Mouse (Mus musculus): ENCODE measurements at regions not wholly inside any gene's neighbourhood (a gene's known extent, or its start where the extent isn't known, plus 50 kb on each side); places are given as distances from the start of the nearest gene placed in this dataset.

DNA sequence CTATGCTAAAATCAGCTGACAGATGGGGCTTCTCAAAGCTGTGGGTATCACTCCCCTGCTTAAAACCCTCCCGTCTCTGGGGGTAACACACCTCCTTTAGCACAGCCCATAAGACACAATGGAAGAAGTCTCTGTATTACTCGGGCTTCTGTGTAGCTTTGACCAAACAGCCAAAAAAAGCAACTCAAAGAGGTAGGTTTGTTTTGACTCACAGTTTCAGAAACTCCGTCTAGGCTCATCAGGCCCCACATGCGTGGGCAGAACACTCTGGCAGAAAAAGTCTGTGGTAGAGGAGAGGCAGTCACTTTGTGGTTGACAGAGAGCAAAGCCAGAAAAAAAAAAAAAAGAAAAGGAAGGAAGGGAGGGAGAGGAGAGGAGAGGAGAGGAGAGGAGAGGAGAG, 133.8 kb downstream of the Rps15a start:
- Histone ChIP-seq H3K4me1 (replicated peaks; ENCODE audit: control insufficient read depth, insufficient read depth, low read length) (no peaks in the 10 kb centered on the region), H3K27me3 (ENCODE audit: control insufficient read depth, insufficient read depth, low read length) (no peaks in the 10 kb centered on the region), H3K4me3 (ENCODE audit: control insufficient read depth, insufficient read depth, low read length) (no peak overlapping the region), H3K27ac (ENCODE audit: control insufficient read depth, insufficient read depth, low read length) (no peak overlapping the region), H3K36me3 (ENCODE audit: control insufficient read depth, insufficient read depth, low read length) (no peaks in the 10 kb centered on the region)
- TF ChIP-seq CTCF (IDR thresholded peaks at IDR 0.05; ENCODE audit: borderline replicate concordance, control insufficient read depth, extremely low read depth, insufficient read depth, low read length, poor library complexity) (no peak), POLR2A (IDR thresholded peaks at IDR 0.05; ENCODE audit: control insufficient read depth, extremely low read depth, insufficient read depth, low read length, poor library complexity) (no peak)
- no peak for DNase-seq
- 71% methylated on average over 4 of the region's 4 CpGs for WGBS

DNA sequence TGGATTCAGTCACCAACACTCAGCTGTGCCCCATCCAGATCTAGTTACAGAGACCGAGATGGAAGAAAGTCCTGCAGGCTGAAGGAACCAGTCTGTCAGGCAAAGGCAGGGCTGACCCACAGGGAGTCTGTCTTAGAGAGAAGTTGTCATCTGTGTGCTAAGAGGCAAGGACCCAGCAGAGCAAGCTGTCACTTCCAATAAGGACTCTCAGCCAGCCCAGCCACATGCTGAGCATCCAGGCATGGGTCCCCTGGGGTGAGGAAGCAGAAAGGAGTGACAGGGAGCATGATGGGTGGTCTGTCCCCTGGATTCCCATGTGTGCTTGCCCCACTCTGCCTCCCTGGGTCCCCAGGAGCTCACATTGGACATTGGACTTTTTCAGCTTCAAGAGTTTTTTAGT, 144.8 kb downstream of the Rps15a start:
- Histone ChIP-seq H3K4me1 (replicated peaks; ENCODE audit: control insufficient read depth, insufficient read depth, low read length) (no peaks in the 10 kb centered on the region), H3K4me3 (ENCODE audit: control insufficient read depth, insufficient read depth, low read length) (no peak overlapping the region), H3K27me3 (ENCODE audit: control insufficient read depth, insufficient read depth, low read length) (no peaks in the 10 kb centered on the region), H3K27ac (ENCODE audit: control insufficient read depth, insufficient read depth, low read length) (no peak overlapping the region), H3K36me3 (ENCODE audit: control insufficient read depth, insufficient read depth, low read length) (no peaks in the 10 kb centered on the region)
- WGBS: 54% methylated on average over 1 of the region's 1 CpGs
- TF ChIP-seq CTCF (IDR thresholded peaks at IDR 0.05; ENCODE audit: borderline replicate concordance, control insufficient read depth, extremely low read depth, insufficient read depth, low read length, poor library complexity): no peak
- no peak for TF ChIP-seq POLR2A (IDR thresholded peaks at IDR 0.05; ENCODE audit: control insufficient read depth, extremely low read depth, insufficient read depth, low read length, poor library complexity)
- DNase-seq: no peak

DNA sequence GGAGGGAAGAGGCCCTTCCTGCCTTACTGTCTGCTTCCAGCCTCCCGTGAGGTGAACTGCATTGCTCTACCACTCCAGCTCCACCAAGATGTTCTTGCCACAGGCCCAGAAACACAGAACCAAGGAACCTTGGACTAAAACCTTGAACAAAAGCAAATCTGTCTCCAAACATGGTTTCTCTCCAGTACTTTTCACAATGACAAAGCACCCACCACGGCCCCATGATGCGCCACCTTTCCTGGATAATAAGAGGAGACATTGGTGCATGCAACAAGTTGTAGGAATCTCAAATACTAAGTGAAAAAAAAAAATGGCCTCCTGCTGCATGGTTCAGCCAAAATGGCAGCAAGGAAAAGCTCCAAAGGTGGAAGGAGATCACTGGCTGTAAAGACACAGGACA, 172.6 kb downstream of the Rps15a start:
- H3K36me3 ChIP-seq (ENCODE audit: control insufficient read depth, insufficient read depth, low read length): no peaks in the 10 kb centered on the region
- no peak overlapping the region for H3K27ac ChIP-seq (ENCODE audit: control insufficient read depth, insufficient read depth, low read length)
- TF ChIP-seq CTCF (IDR thresholded peaks at IDR 0.05; ENCODE audit: borderline replicate concordance, control insufficient read depth, extremely low read depth, insufficient read depth, low read length, poor library complexity): no peak
- no peak for TF ChIP-seq POLR2A (IDR thresholded peaks at IDR 0.05; ENCODE audit: control insufficient read depth, extremely low read depth, insufficient read depth, low read length, poor library complexity)
- no peaks in the 10 kb centered on the region for H3K27me3 ChIP-seq (ENCODE audit: control insufficient read depth, insufficient read depth, low read length)
- no peaks in the 10 kb centered on the region for H3K4me1 ChIP-seq (replicated peaks; ENCODE audit: control insufficient read depth, insufficient read depth, low read length)
- H3K4me3 ChIP-seq (ENCODE audit: control insufficient read depth, insufficient read depth, low read length): no peak overlapping the region
- WGBS: 95% methylated on average over 3 of the region's 3 CpGs
- no peak for DNase-seq

DNA sequence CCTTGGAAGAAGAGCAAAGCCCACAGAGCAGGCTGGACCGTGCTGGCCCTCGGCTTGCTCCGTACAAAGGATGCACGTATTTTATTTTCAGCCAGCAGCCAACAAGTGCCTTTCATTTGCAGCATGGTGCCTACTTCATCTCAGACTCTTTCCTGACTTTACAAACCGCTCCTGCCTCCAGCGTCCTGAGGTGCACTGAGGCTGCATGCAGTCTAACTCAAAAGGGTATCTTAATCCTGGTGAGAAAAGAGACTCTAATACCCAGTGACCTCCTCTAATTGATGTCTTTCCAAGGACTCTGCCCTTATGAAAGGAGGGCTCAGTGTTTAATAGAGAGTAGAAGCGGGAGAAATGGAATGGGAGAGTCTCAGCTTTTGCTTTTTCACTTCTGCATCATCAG, 176.4 kb downstream of the Rps15a start:
- TF ChIP-seq POLR2A (IDR thresholded peaks at IDR 0.05; ENCODE audit: control insufficient read depth, extremely low read depth, insufficient read depth, low read length, poor library complexity): no peak
- TF ChIP-seq CTCF (IDR thresholded peaks at IDR 0.05; ENCODE audit: borderline replicate concordance, control insufficient read depth, extremely low read depth, insufficient read depth, low read length, poor library complexity): no peak
- no peak for DNase-seq
- H3K27ac ChIP-seq (ENCODE audit: control insufficient read depth, insufficient read depth, low read length): no peak overlapping the region
- H3K4me3 ChIP-seq (ENCODE audit: control insufficient read depth, insufficient read depth, low read length): no peak overlapping the region
- H3K36me3 ChIP-seq (ENCODE audit: control insufficient read depth, insufficient read depth, low read length): no peaks in the 10 kb centered on the region
- no peaks in the 10 kb centered on the region for H3K27me3 ChIP-seq (ENCODE audit: control insufficient read depth, insufficient read depth, low read length)
- WGBS: 89% methylated on average over 7 of the region's 7 CpGs
- no peaks in the 10 kb centered on the region for H3K4me1 ChIP-seq (replicated peaks; ENCODE audit: control insufficient read depth, insufficient read depth, low read length)

DNA sequence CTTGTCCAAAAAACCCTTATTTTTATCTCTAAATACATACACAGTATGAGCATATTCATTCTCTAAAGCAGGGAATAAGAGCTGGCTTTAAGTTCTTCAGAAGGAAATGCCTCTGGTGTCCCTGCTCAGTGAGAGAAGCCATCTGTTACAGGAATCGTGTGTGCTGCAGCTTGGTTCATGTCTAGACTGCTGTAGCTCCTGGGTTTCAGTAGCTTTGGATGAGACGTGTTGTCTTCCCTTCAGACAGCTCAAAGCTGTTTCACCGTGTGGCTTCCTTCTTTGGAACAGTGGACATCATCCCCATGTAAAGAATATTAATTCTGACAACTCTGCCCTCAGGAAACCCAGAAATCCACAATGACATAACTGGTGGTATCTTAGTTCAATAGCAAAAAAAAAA, 181.1 kb downstream of the Rps15a start:
- Histone ChIP-seq H3K36me3 (ENCODE audit: control insufficient read depth, insufficient read depth, low read length) (no peaks in the 10 kb centered on the region), H3K4me1 (replicated peaks; ENCODE audit: control insufficient read depth, insufficient read depth, low read length) (no peaks in the 10 kb centered on the region), H3K4me3 (ENCODE audit: control insufficient read depth, insufficient read depth, low read length) (no peak overlapping the region), H3K27me3 (ENCODE audit: control insufficient read depth, insufficient read depth, low read length) (no peaks in the 10 kb centered on the region), H3K27ac (ENCODE audit: control insufficient read depth, insufficient read depth, low read length) (no peak overlapping the region)
- WGBS: 80% methylated on average over 3 of the region's 3 CpGs
- DNase-seq: no peak
- TF ChIP-seq POLR2A (IDR thresholded peaks at IDR 0.05; ENCODE audit: control insufficient read depth, extremely low read depth, insufficient read depth, low read length, poor library complexity): no peak
- TF ChIP-seq CTCF (IDR thresholded peaks at IDR 0.05; ENCODE audit: borderline replicate concordance, control insufficient read depth, extremely low read depth, insufficient read depth, low read length, poor library complexity): no peak

DNA sequence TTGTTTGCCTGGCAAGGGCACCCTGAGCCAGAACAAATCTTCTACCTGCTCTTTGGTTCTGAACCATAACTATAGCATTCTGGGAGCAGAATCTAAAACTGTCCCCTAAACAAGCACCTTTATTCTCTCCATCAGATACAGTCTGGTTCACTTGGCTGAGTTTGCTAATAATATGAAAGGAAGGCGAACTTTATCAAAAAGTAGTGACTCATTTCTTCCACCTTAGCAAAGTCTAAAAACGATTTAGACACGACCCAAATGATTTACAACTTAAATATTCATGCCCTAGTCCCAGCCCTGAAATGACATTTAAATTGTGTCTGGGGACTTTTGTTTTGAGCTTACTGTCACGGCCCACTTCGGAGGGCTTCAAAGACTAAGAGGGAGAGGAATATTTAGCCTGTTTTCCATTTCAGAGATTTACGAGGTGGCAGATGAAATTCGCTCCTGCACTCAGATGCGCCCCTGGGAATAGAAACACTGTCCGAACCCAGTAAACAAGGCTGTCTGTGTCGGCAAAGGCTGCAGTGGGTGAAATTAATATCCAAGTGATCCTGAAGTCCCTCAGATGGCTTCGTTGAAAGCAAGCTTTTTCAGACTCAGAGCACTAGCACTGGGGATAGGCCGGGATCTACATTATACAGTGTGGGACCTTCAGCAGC, 184.6 kb downstream of the Rps15a start:
- Histone ChIP-seq H3K4me1 (replicated peaks; ENCODE audit: control insufficient read depth, insufficient read depth, low read length) (no peaks in the 10 kb centered on the region), H3K4me3 (ENCODE audit: control insufficient read depth, insufficient read depth, low read length) (no peak overlapping the region), H3K36me3 (ENCODE audit: control insufficient read depth, insufficient read depth, low read length) (no peaks in the 10 kb centered on the region), H3K27me3 (ENCODE audit: control insufficient read depth, insufficient read depth, low read length) (no peaks in the 10 kb centered on the region), H3K27ac (ENCODE audit: control insufficient read depth, insufficient read depth, low read length) (no peak overlapping the region)
- no peak for DNase-seq
- TF ChIP-seq POLR2A (IDR thresholded peaks at IDR 0.05; ENCODE audit: control insufficient read depth, extremely low read depth, insufficient read depth, low read length, poor library complexity): no peak
- no peak for TF ChIP-seq CTCF (IDR thresholded peaks at IDR 0.05; ENCODE audit: borderline replicate concordance, control insufficient read depth, extremely low read depth, insufficient read depth, low read length, poor library complexity)
- 83% methylated on average over 12 of the region's 12 CpGs for WGBS

DNA sequence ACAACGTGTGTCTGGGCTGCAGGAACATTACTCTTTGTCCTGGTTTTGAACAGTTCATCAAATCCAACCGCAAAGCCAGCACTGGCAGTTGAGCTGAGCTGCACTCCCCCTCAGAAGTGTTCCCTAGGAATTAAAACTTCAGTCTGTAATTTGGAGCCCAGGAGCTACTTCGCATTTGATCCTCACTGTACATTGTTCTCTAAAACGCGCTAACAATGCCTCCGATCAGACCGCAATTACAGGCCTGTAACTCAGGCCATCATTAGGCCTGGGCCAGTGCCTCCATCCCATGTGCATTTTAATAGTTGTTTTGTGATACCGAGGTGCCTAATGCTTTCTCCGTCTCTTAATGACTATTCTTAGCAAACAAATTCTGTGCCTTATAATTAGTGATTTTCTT, 185.6 kb downstream of the Rps15a start:
- TF ChIP-seq CTCF (IDR thresholded peaks at IDR 0.05; ENCODE audit: borderline replicate concordance, control insufficient read depth, extremely low read depth, insufficient read depth, low read length, poor library complexity) (no peak), POLR2A (IDR thresholded peaks at IDR 0.05; ENCODE audit: control insufficient read depth, extremely low read depth, insufficient read depth, low read length, poor library complexity) (no peak)
- H3K4me3 ChIP-seq (ENCODE audit: control insufficient read depth, insufficient read depth, low read length): no peak overlapping the region
- H3K27ac ChIP-seq (ENCODE audit: control insufficient read depth, insufficient read depth, low read length): no peak overlapping the region
- no peaks in the 10 kb centered on the region for H3K36me3 ChIP-seq (ENCODE audit: control insufficient read depth, insufficient read depth, low read length)
- H3K27me3 ChIP-seq (ENCODE audit: control insufficient read depth, insufficient read depth, low read length): no peaks in the 10 kb centered on the region
- WGBS: 90% methylated on average over 9 of the region's 9 CpGs
- no peak for DNase-seq
- no peaks in the 10 kb centered on the region for H3K4me1 ChIP-seq (replicated peaks; ENCODE audit: control insufficient read depth, insufficient read depth, low read length)

All from thymus, adult 2 months (tissue).